Mouse (Mus musculus) left cerebral cortex, adult 6 months (tissue): ENCODE measurements around the gene Prrt3. TPM values are rescaled to one million over a fixed set of nuclear protein-coding genes. Genes with fewer than 3 reads are reported as not detected.

Source experiments
- long read RNA-seq, 2 experiments: library from polyadenylated mRNA; unstranded; transcript quantifications; one replicate each; pipeline ENCODE4 v2.0.0; 2019 to 2020
- polyA plus RNA-seq: library from polyadenylated mRNA; unstranded; fragments of <200 nt; fragmentation: Nextera tagmentation; gene quantifications from 2 replicates; pipeline ENCODE4 v1.2.3, GENCODE M21; 2021

Prrt3 gene
- 18.0 and 26.8 TPM in 2 replicates for polyA plus RNA-seq
- long read RNA-seq, experiment 1, transcript Prrt3-202 (4 exons, 3,424 nt), result major isoform, 36 of 158 reads
- long read RNA-seq, experiment 1, transcript Prrt3-203 (4 exons, 3,741 nt), result minor isoform, 21 of 158 reads
- long read RNA-seq, experiment 1, partial matches to known transcripts, result 33 of 158 reads
- long read RNA-seq, experiment 1, other reads (novel, unspliced or antisense), result 60 of 158 reads
- long read RNA-seq, experiment 2, partial matches to known transcripts, result 1 of 27 reads
- long read RNA-seq, experiment 2, other reads (novel, unspliced or antisense), result 24 of 27 reads

DNA sequence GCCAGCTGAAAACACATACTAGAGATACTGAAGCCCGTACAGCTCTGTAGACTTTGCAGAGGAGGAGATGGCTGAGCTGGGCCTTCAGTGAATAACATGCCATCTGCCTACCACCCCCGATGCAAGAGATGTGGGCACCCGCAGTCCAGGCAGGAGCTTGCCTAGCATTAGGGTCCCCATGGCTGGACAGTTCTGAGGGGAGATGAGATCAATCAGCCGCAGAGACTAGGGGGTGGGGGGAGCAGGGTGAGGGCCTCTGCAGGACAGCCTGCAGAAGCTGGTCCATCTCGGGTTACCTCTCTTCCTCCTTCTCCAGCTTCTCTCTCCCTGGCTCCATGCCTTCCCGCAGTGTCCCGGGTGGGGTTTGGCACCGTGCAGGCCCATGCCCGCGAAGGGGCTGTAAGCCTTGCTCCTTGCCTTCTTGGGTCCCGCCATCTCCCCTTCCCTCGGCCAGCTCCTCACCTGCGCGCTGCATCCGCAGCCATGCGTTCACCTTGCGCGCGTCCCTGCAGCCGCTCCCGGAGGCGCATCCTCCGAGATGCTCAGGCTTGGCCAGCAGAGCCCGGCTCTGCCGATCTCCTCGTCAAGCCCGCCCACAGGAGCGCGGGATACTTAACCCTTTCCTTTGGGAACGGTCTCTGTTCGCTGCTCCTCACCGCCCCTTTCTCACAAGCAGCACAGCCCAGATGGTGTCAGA lies at the start of gene Prrt3:
Gene Prrt3, minus strand, starts transcription at position 544 of the 697 bp plus-strand sequence.

DNA sequence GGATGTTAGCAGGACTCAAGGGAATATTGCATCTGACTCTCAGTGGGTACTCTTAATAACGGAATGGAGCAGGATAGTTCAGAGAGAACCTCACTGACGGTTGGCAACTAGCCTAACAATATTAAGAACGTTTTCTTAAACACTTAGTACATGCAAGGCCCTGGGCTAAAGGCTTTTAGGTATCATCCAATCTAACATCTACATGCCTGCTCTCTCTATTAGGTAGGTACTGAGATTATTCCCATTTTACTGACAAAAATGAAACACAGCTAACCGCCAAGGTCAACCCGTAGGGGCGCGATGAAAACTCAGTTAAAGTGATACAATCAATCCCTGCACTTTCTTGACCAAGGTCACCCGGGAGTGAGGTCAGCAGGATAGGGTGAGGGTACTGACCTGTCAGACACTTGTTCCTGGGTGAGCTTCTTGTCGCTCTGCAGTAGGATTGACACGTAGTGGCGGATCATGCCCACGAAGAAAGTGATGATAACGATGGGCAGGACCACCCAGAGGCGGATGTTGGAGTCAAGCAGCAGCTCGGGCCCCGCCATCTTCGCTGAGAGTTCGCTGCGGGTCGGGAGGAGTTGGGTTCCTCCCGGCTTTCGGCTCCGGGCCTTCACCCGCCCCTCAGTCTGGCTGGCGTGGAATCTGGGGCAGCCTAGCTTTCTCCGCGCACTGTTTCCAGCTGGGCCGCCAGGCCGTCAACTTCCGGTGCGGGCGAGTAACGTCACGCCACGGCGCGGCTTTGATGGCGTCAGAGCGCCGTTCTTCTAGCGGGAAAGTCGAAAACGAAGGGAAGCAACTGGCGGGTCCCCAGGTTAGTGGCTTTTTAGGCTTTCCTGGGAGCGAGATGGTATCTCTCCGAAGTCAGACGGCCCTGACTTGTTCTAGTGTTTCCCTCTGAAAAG lies 29.5 kb upstream of the Prrt3 start, which contains the start of the genes Emc3 and Fancd2:
Gene Emc3, minus strand, starts transcription at position 721 of the 908 bp plus-strand sequence.
Gene Fancd2, plus strand, starts transcription at position 751 of the 908 bp plus-strand sequence.

DNA sequence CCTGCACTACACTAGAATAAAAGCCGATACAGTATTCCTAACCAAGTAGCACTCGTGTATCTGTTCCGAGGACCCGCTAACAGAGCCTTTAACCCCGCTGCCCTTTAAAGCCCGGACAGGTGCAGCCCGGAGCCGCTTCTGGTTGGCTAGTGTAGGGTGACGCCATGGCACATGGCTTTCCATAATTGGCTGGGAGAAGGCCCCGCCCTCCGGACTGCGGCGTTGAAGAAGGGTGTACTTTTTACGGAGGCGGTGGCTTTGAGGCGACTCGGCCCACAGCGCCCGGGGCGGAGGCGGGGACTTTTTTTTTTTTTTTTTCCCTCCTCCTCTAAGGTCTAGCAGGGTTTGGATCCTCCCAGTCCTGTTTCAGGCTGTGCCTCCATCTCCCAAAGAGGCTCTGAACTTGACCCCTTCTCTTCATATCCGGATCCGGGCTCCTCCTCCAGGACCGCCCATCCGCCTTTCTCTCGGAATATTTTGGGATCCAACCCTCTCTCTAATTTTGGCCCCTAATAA lies 18.6 kb downstream of the Prrt3 start, which contains the start of gene Creld1:
Gene Creld1, plus strand, starts transcription at position 198 of the 516 bp plus-strand sequence.

DNA sequence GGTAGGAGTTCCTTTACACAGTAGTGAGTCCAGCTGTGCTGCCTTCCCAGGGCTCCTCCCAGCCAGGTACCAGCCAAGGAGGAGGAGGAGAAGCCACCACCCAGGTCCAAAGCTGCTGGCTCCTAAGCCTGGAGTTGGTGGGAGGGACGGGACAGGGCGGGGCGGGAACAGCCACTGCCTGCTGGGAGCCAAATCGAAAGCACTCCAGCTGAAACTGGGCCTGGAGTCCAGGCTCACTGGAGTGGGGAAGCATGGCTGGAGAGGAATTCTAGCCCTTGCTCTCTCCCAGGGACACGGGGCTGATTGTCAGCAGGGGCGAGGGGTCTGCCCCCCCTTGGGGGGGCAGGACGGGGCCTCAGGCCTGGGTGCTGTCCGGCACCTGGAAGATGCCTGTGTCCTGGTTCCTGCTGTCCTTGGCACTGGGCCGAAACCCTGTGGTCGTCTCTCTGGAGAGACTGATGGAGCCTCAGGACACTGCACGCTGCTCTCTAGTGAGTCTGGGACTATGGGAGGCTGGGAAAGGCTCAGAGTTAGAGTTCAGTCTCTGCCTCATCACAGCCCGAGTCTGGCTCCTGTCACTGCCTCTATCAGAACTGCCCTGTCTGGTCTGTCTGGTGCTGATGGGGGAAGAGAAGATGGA lies 30.3 kb downstream of the Prrt3 start, which contains the start of gene Il17rc:
Gene Il17rc, plus strand, starts transcription at position 131 of the 640 bp plus-strand sequence.

DNA sequence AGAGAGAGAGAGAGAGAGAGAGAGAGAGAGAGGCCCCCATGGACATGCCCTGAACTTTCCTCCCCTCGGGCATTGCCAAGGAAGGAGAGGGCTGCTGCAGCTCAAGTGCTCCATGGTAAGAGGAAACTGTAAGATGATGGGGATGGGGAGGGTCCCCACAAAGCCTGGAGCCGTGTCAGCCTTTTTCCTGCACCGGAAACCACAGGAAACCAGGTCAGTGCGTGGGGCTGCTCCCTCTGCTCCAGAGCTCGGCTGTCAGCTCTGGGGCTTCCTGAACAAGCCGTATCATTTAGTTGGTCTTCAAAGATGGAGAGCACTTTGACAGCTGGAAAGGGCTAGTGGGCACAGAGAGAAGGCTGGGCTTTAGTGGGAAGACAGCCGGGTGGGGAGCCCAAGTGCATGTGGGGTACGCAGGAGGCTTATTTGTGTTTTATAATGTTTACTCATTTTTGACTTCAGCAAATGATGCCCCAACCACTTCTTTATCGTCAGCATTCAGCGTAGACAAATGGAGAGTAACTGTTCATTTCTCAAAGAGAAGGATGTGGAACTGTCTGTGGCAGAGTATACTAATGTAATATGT lies 43.7 kb downstream of the Prrt3 start, which contains the start of gene Il17re:
Gene Il17re, plus strand, starts transcription at position 533 of the 583 bp plus-strand sequence.

Other genes starting within 250 kb of the Prrt3 start
- gene Cpne9, start 219.6 kb downstream of the Prrt3 start, polyA plus RNA-seq, result 45.4 and 61.0 TPM in 2 replicates
- 3.6 and 9.5 TPM in 2 replicates for gene Brpf1, start 194.8 kb downstream of the Prrt3 start, polyA plus RNA-seq
- gene Ogg1, start 175.0 kb downstream of the Prrt3 start, polyA plus RNA-seq, result 2.1 and 4.3 TPM in 2 replicates
- gene Camk1, start 157.9 kb downstream of the Prrt3 start, polyA plus RNA-seq, result 117 and 124 TPM in 2 replicates
- gene Tada3, start 124.0 kb downstream of the Prrt3 start, polyA plus RNA-seq, result 16.2 and 28.5 TPM in 2 replicates
- 287 and 388 TPM in 2 replicates for gene Arpc4, start 123.8 kb downstream of the Prrt3 start, polyA plus RNA-seq
- 3.0 and 3.4 TPM in 2 replicates for gene Ttll3, start 112.7 kb downstream of the Prrt3 start, polyA plus RNA-seq
- gene Rpusd3, start 82.6 kb downstream of the Prrt3 start, polyA plus RNA-seq, result 16.2 and 16.3 TPM in 2 replicates
- not detected in 2 replicates for gene Cidec, start 66.2 kb downstream of the Prrt3 start, polyA plus RNA-seq
- gene Jagn1, start 59.4 kb downstream of the Prrt3 start, polyA plus RNA-seq, result 76.8 and 86.7 TPM in 2 replicates
- gene Il17re, start 43.4 kb downstream of the Prrt3 start, polyA plus RNA-seq, result 0.17 and 0.43 TPM in 2 replicates
- gene Il17rc, start 30.5 kb downstream of the Prrt3 start, polyA plus RNA-seq, result 5.2 and 6.6 TPM in 2 replicates
- gene Creld1, start 18.6 kb downstream of the Prrt3 start, polyA plus RNA-seq, result 78.3 and 85.0 TPM in 2 replicates
- gene Emc3, start 29.7 kb upstream of the Prrt3 start, polyA plus RNA-seq, result 84.7 and 101 TPM in 2 replicates
- 3.6 and 4.7 TPM in 2 replicates for gene Fancd2, start 29.8 kb upstream of the Prrt3 start, polyA plus RNA-seq
- 0.27 and 0.33 TPM in 2 replicates for gene Fancd2os, start 98.8 kb upstream of the Prrt3 start, polyA plus RNA-seq
- 287 and 297 TPM in 2 replicates for gene Brk1, start 102.8 kb upstream of the Prrt3 start, polyA plus RNA-seq
- gene Vhl, start 122.0 kb upstream of the Prrt3 start, polyA plus RNA-seq, result 37.1 and 39.1 TPM in 2 replicates
- 8.5 and 16.6 TPM in 2 replicates for gene Irak2, start 136.5 kb upstream of the Prrt3 start, polyA plus RNA-seq
- gene Tatdn2, start 195.1 kb upstream of the Prrt3 start, polyA plus RNA-seq, result 1.1 and 1.4 TPM in 2 replicates
- not detected in 2 replicates for gene Ghrl, start 217.9 kb upstream of the Prrt3 start, polyA plus RNA-seq
- 118 and 151 TPM in 2 replicates for gene Sec13, start 238.8 kb upstream of the Prrt3 start, polyA plus RNA-seq